Mouse (Mus musculus): Measurements from ENCODE around the gene Pcyt1b.

Gene Pcyt1b

DNA sequence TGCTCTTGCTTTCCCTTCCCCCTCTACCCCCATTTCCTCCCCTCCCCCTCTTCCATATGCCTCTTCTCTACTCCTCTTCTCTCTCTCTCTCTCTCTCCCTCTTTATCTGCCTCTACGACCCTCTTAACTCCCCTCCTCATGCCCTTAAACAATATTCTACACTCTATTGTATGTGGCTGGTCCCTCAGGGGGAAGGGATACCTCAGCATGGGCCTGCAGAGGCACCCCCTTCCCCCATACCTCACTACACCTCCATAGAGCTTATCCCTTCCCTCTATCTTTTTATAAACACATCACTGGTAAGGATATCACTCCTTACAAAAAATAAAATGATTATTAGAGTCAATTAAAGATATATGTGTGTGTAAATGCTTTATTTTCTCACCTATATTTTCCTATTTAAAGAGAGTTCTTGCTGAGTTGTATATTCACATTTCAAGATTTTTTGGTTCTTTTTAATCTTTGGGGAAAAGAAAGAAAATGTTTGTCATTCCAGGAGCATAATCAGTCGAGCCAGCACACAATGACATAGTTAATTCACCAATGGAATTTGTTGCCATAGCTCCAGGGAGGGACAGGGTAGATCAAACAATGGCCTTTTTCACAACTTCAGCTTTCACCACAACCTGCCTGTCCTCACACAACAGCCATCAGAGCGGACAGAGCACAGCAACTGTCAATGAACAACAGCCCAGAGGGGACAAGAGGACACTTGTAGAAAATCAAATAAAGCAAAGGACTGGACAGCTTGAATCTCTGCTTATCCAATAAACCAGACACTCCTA lies at the start of gene Pcyt1b:
Gene Pcyt1b, plus strand, starts transcription at position 646 of the 785 bp plus-strand sequence.
- DNase-seq (ENCODE audit: low spot score) = no peak

DNA sequence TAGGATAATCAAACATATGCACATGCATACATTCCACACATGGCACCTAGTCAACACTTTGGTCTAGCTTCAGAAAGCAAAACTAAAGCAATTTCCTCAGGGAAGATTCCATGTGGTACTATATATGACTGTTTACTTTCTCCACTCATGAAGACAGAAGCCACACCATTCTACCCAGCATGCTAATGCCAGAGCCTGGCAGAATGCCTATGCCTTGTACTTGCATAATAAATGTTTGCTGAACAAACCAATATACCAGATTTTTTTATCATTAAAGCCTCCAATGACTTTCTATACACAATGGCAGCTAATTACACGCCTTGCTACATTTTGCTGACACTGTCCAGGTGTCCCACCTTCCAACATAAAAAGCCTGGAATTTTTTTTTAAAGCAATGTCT lies 24.4 kb upstream of the Pcyt1b start:
- DNase-seq (ENCODE audit: low spot score) = no peak

DNA sequence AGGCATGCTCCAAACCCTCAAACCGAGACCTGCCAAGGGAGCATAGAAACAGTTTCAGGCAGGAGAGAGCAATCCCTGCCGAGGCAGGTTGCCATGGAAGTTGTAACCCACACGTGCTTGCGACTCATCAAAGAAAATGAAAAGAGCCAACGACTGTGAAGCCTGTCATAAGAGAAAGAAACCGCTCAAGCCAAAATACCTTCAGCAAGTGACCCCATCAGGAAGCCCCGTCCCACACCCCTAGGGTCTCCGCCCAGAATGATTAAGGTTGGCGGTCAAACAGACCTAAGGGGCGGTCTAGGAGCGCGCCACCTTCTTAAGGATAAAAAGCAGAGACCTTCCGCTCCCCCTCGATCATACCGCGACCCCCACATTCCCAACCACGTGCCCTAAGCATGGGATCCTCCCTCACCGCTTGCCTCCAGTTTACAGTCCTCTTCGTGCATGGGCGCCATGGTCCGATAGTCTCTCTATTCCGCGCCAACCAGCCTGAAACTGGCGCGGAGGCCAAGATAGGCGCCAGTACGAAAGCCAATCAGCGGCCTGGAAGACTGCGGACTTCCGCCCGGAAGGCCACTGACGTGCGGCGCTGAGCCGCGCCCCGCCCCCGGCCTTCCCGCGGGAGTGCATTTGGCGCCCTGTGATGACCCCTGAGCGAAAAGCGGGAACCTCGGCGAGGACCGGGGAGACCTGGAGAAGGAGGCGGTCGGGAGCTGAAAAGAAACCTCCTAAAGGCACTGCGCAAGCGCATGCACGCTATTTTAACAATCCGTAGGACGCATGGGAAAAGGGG lies 22.8 kb upstream of the Pcyt1b start, which contains the start of gene Pola1:
Gene Pola1, minus strand, starts transcription at position 499 of the 793 bp plus-strand sequence.
- peak; percentile 87 for DNase-seq (ENCODE audit: low spot score)

DNA sequence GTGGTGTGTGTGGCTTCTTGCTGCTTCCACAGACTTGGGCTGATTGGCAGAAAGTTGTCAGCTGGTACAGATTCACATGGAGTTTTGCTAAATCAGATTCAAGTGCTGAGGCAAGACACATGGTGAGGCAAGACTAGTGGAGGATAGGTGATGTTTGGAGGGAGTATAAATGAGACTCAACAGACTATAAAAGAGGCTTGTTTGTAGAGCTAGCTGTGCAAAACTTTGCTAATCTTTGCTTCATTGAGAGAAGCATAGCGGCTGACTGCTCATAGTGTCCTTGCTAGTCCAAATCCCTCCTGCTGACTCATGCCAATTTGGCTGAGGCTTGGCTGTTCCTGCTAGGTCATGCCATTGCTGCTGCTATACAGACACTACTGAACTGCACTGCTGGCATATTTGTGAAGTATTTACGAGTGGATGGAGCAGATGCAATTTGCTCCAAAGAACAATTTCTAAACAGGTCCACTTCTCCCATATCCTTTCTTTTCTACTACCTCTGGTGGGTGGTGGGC lies 19.7 kb upstream of the Pcyt1b start:
- no peak for DNase-seq (ENCODE audit: low spot score)

DNA sequence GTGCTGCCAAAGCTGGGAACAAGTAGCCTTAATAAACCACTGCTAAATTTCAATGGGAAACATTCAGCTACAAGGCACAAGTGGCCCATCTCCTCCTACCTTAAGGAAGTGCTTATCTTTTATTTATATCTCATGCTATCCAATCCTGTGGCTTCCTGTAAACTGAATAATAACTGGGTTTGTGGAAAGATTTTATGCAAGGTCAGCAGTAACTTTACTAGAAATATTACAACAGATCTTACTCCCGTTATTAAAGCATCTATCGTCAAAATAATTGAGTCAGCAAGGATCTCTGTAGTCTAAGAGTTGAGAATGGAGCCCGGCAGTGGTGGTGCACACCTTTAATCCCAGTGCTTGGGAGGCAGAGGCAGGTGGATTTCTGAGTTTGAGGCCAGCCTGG lies 11.1 kb upstream of the Pcyt1b start:
- no peak for DNase-seq (ENCODE audit: low spot score)

DNA sequence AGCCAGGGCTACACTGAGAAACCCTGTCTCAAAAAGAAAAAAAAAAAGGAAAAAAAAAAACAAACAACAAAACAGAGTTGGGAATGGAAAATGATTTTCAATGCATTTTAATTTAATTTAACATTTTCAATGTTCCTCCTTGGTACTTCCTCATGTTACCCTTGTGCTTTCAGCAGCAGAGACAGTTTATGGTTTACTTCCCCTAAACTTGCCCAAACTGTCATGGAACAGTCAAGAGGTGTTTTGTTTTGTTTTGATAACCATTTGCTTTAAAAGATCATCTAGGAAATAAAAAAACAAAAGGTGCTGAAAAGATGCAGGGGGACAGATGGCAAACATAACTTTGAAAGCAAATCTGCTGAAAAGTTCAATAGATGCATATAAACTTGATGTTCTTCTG lies 10.6 kb upstream of the Pcyt1b start:
- no peak for DNase-seq (ENCODE audit: low spot score)

DNA sequence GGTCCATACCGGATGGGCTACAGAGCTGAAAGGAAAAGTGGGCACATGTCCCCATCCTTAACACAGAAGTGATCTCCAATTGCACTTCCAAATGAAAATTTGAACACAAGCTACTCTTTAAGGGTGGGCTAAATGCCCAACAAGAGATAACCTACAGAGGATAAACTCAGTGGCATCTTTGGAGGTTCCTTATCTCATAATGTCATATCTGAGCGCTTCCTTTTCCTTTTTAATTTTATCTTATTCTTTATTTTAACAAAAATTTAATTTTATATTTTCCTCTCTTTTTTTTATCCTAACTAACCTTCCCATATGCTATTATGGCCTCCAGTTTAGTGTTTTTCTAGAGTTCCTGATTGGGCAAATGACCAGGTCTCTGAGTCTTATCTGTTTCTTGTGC lies 3.9 kb upstream of the Pcyt1b start:
- DNase-seq (ENCODE audit: low spot score) = no peak

DNA sequence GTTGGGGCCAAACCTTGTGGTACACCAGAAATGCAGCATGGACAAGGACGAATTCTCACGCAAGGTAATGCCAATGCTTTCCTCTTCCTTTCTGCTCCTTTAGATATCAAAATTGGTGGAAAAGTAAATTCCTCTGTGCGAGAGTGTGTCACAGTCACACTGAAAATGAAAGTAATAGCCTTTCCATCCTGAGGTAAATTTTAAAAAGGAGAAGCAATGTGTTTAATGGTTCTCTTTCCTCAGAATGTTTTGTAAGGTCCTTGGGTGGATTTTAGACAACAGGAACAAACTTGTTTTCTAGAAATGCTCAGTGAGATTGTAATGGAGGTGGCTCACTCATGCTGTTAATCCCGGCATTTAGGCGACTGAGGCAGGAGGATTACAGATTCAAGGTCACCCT lies 490 bp downstream of the Pcyt1b start:
- no peak for DNase-seq (ENCODE audit: low spot score)

DNA sequence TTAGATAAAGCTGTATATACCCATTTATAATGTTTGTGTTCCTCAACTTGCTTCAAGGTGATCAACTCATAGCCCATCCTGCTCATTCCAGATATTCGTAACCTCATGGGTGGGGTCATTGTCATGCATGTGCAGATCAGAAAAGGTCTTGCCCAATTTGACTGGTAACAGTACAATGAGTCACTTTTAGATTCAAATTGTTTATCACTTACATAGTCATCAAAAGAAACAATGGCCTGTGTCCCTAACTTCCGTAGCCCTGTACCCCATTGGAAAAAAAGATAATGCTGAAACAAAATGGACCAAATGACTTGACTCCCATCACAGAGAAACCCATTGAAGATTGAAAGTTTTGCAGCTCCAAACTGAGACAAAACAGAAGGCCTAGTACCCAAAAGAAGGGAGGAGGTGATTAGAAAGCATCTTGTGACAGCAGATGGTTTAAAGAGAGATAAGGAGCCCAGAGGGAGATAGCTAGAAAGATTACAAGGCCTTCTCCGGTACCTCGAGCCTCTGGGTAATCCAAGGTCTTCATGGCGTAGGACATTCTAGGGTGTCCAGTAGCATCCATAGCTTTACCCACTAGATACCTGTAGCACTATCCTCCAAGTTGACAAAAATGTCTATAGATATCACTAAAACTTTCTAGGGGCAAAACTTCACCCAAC lies 9.4 kb downstream of the Pcyt1b start:
- no peak for DNase-seq (ENCODE audit: low spot score)

DNA sequence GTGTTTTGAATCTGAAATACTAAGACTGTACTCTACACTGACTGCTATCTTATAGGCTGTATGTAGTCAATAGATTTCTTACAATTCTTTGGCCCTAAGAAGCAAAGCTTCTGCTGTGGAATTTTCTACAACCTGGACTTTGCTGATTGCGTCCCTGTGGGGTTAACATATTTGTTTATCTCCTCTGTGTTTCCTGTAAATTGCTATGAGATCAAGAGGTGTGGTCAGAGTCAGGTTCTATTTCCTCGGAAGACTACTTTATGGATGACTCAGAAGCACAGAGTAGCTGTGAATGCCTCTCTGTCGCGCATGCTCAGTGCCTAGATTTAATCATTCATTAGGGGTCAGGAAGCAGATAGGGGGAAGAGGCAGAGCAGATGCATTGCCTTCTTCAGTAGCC lies 10.1 kb downstream of the Pcyt1b start:
- DNase-seq (ENCODE audit: low spot score) = peak; percentile 23

DNA sequence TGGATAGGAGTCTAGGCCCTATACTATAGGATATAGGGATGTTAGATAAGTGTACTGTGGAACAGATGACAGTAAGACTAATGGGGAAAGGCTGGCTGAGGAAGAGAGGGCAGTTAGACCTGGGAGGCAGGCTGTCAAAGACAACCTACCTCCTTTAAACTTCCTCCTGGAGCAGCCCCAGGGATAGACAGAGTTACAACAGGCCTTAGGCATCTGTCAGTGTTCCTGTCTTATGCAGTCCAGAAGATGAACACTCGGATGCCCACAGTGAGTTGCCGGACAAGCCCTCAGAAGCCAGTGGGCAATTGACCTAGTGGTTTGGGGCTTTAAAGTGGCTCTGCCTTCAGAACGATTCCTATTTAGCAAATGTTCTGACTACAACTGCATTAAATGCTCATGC lies 19.8 kb downstream of the Pcyt1b start:
- no peak for DNase-seq (ENCODE audit: low spot score)

DNA sequence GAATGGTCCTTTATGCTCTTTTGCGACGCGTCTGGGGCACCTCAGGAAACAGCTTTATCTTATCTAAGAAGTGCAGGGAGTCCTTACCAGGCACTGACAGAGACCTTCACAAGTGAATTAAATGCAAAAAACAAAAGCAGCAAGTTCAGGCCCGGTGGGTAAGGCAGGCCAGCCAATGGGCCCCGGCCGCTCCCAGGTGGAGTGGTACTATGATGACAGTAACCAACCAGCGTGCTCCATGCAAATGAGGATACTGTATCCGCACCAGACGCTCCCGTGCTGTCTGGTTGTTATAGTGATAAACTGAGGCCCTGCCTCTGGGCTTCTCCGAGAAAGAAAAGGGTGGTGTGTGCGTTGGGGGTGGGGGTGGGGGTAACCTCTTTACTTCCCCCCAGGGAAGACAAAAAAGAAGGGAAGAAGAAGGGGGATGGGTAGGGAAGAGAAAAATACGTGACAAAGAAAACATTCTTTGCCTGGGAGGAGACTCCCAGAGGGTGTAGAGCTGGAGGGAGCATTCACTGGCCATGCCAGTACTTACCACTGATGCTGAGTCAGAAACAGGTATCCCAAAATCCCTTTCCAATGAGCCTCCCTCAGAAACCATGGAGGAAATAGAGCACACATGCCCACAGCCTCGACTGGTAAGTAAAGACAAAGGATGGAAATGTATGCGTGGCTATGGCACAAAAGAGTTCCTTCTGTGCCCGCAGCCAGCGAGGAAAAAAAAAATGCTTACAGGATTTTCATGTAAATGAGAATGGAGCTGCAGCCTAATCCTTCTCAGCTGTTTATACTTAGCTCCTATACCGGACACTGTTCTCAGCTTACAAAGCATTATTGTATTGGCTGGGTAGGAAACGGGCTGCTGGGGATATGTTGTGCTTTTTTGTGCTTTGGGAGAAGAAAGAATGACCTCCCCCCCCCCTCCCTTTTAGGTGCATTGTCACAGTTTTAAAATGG lies 20.5 kb downstream of the Pcyt1b start:
- DNase-seq (ENCODE audit: low spot score) = peak; percentile 72

DNA sequence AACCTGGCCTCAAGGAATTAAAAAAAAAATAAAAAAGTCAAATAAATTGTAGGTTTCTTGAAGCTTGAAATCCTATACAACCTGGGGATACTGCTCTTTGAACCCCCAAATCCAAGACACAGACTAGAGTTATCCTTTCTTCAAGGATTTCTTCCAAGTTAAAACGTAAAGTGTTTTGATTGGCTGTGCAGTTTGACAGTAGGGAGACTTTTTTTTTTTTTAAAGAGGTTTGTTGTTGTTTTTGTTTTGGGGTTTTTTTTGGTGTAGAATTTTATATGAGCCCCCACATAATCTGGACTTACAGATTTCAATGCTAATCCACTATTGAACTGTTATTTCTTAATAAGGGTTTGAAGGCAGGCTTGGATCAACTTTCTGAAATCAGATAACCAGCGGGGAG lies 21.6 kb downstream of the Pcyt1b start:
- no peak for DNase-seq (ENCODE audit: low spot score)

DNA sequence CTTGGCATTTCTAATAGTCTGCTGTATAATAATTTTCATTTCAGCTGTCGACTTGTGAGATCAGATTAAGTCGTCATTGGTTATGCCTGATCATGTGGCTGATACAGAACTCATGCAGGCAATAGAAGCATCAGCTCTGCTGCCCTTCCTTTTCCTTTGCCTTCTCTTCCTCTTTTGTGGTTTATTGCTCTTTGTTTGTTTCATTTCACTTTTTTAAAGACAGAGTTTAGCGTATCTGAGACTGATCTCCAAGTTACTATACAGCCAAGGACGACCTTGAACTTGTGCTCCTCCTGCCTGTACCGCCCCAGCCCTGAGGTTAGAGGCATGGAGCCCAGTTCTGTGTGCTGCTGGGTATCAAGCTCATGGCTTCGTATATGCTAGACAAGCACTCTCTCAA lies 34.6 kb downstream of the Pcyt1b start:
- DNase-seq (ENCODE audit: low spot score) = no peak

DNA sequence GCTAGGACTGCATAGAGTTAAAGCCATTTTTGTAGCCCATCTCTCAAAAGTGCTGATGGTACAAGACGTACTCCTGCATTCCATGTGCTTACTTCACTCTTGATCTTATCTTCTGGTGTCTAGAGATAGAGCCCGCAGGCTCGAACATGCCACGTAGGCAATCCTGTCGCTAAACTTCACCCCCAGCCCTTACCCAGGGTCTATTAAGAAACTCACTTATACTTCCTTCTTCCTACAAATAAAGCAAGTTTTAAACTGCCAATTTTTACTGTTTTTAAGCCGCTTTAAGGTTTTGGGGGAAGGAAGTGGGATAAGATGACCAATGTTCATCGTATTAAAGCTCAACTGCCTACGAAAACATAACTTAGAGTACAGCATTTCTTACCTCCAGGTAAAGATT lies 36.0 kb downstream of the Pcyt1b start:
- DNase-seq (ENCODE audit: low spot score) = no peak

DNA sequence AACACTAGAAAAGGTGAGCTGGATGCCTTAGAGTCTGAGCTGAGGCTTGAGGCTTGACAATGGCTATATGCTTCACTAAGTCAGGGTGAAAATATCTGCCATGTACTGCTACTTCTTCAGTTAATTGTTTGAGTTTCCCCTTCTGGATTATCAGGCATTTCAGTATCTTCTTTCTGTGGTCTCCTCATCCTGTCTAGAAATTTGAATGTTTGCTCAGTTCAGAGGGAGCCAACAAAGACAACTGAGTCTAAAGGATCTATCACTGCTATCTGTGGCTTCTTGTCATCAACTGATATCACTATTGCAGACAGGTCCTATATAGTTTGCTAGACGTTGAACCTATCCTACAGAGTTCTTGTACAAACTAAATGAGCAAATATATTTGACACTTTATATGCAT lies 42.9 kb downstream of the Pcyt1b start:
- DNase-seq (ENCODE audit: low spot score) = no peak

DNA sequence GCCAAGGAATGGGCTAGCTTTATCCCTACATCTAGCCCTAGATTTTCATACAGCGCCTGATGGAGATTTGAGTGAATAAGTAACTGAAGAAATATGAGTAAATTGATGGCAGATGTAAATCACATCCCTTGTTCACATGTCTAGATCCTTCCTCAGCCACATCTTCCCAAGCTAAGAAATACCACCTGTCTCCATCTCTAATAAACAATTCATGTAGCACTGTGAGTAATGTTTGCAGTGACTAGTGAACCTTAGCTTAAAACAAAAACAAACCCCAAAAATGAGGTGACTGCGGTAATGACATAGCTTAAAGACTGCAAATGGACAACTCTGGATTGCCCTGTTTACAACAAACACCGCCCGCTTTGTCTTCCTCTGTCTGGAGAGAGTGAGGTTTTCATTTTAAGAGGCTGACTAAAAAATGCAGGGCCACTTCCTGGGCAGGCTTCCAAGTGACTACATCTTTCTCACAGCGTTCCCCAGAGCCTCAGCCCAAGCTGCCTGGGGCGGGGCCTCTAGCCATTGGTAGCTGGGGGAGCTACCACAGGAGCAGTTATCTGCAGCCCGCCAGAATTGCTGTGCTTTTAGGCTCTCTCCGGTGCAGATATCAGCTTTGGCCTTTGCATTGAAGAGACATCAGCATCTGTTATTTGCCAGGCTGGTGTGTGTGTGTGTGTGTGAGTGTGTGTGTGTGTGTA lies 46.0 kb downstream of the Pcyt1b start:
- peak; percentile 73 for DNase-seq (ENCODE audit: low spot score)

DNA sequence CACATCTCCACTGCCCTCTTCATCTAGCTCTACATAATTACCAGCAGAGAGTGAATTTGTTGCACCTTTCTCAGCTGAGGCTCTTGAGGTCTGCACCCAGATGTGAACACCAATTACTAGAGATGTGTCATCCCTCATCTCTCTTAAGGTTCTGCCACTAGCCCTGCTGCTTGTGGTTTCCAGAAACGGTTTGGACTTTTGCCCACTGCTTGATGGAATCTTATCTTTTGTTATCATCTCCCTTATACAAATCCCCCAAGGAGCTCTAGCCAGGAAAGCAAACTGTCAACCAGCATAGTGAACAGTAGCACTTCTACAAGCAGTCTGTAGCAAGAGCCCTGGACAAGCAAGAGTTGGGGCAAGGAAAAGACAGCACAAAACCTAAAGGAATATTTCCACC lies 57.9 kb downstream of the Pcyt1b start:
- no peak for DNase-seq (ENCODE audit: low spot score)

DNA sequence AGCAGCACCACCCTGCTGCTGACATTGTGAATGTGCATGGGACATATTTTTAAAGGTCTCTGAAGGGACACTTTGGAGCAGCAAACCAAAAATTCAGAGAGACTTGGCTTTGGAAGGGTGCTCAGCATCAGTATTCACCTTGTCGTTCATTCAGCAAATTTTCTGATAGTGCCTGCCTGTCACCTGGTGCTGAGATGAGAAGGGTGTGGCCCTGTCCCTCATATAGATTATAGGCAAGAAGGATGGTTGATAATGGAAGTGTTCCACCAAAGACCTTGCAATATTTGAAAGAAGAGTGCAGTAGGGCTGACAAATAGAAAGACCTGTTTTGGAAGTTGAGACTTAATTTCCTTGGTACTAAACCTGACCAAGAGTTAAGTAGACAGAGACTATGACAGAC lies 74.9 kb downstream of the Pcyt1b start:
- no peak for DNase-seq (ENCODE audit: low spot score)

DNA sequence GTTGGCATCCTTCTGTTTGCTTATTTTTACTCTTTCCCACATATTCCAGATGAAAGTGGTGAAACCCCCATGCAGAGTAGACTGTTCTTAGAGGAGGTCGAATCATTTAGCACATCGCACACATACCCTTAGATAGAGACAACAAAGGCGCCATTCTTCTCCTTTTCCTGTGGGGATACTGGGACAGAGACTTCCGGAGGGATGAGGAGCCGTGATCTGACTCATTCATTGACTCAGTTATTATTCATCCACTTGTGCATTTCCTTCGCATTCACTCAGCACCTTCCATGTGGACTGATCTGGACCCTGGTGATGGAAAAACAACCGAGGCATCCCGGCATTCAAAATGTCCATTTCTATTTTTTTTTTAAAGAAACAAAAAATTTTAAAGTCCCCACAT lies 76.2 kb downstream of the Pcyt1b start:
- DNase-seq (ENCODE audit: low spot score) = no peak

DNA sequence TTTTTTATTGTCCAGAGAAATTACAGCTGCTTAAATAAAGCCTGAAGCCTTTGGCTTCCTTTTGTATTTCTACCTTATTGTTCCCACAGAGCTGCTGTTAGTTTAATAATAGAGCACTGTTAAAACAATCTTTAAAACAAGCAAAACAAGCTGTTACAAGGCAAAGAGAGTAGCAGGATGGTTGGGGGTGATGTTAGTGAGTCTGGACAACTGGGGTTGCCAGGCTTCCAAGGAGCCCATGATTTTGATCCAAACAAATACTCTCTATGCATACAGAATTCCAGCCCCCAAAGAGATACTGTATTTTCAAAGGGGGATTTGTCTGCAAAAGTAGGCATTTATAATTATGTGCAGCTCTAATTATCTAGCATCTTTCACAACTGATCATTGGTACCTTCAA lies 77.7 kb downstream of the Pcyt1b start:
- DNase-seq (ENCODE audit: low spot score) = no peak

All from MN1 (cell line).